ENCODE assay signal across 8 mouse cellular contexts in genomic region chr5:136116784-136117112, GRCm38 (mm10). TPM values are rescaled to one million over a fixed set of nuclear protein-coding genes. Genes with fewer than 3 reads are reported as not detected.
DNase-seq lines count a peak whose midpoint lies in the region; ATAC-seq and TF ChIP-seq lines count a peak whose summit lies in the region.

No protein-coding gene starts in this region.

- DNase-seq in cerebellum, adult 11 months: peak; percentile 40
- no peak for DNase-seq in cerebellum, adult 8-10 months
- no peak for DNase-seq in thymus, adult 2 months
- no peak for DNase-seq in thymus, postnatal 4 days
- DNase-seq in liver, embryonic 14.5 days (ENCODE audit: low read depth in 3 of 3, low spot score in 3 of 3): no peak
- no peak for DNase-seq in right cerebral cortex, adult 2 months (ENCODE audit: low spot score in 2 of 2)
- DNase-seq in ovary, postnatal 14 days (ENCODE audit: low spot score): no peak
- no peak for DNase-seq in Muller cell, postnatal 12 days (ENCODE audit: inconsistent ontology term)

- H3K36me3 ChIP-seq in thymus, adult 2 months (ENCODE audit: control insufficient read depth, insufficient read depth, low read length): peaks cover 8% of the 10 kb centered on the region; the same call in 1 of the 2 replicates
- H3K36me3 ChIP-seq in liver, embryonic 14.5 days (replicated peaks; ENCODE audit: control insufficient read depth, insufficient read depth, low read depth): peaks cover 19% of the 10 kb centered on the region

- no peak for TF ChIP-seq EP300 in liver, embryonic 14.5 days (IDR thresholded peaks at IDR 0.05; ENCODE audit: low read depth)

- peak overlapping the region; percentile 93 for H3K4me2 ChIP-seq in liver, embryonic 14.5 days (ENCODE audit: low read depth)

- TF ChIP-seq POLR2A in thymus, adult 2 months (IDR thresholded peaks at IDR 0.05; ENCODE audit: control insufficient read depth, extremely low read depth, insufficient read depth, low read length, poor library complexity): no peak

- H3K4me1 ChIP-seq in thymus, adult 2 months (replicated peaks; ENCODE audit: control insufficient read depth, insufficient read depth, low read length): peaks cover 11% of the 10 kb centered on the region
- H3K4me1 ChIP-seq in liver, embryonic 14.5 days (replicated peaks; ENCODE audit: control insufficient read depth in 2 of 2, insufficient read depth in 2 of 2, low read length in 1 of 2): peaks cover 3 to 13% of the 10 kb centered on the region in 2 experiments; a peak in 3 of 4 replicates

- H3K9me3 ChIP-seq in liver, embryonic 14.5 days (ENCODE audit: control insufficient read depth, low read length): no peaks in the 10 kb centered on the region

- WGBS in thymus, adult 2 months: under 1% methylated on average over 22 of the region's 22 CpGs
- WGBS in liver, embryonic 14.5 days (ENCODE audit: insufficient replicate concordance): 0% methylated on average over 22 of the region's 22 CpGs

- ATAC-seq in liver, embryonic 14.5 days (ENCODE audit: insufficient read depth): peak; percentile 78

- no peak overlapping the region for H3K27ac ChIP-seq in thymus, adult 2 months (ENCODE audit: control insufficient read depth, insufficient read depth, low read length)
- H3K27ac ChIP-seq in liver, embryonic 14.5 days: no peak overlapping the region

- H3K27me3 ChIP-seq in thymus, adult 2 months (ENCODE audit: control insufficient read depth, insufficient read depth, low read length): no peaks in the 10 kb centered on the region
- H3K27me3 ChIP-seq in liver, embryonic 14.5 days (ENCODE audit: control insufficient read depth, insufficient read depth, low read length): no peaks in the 10 kb centered on the region

- TF ChIP-seq CTCF in thymus, adult 2 months (IDR thresholded peaks at IDR 0.05; ENCODE audit: borderline replicate concordance, control insufficient read depth, extremely low read depth, insufficient read depth, low read length, poor library complexity): no peak
- TF ChIP-seq CTCF in liver, embryonic 14.5 days (IDR thresholded peaks at IDR 0.05; ENCODE audit: low read depth): no peak

- H3K4me3 ChIP-seq in thymus, adult 2 months (ENCODE audit: control insufficient read depth, insufficient read depth, low read length): peak overlapping the region; percentile 63
- peak overlapping the region; percentile 76 to 94 for H3K4me3 ChIP-seq in liver, embryonic 14.5 days (ENCODE audit: insufficient read depth in 1 of 2, low read depth in 2 of 2, low read length in 2 of 2)

- peak overlapping the region; percentile 65 for H3K9ac ChIP-seq in liver, embryonic 14.5 days (replicated peaks)

RNA-seq across cellular contexts. Expression of gene Polr2j, which starts 0.3 kb away (rescaled TPM):
- polyA plus RNA-seq in thymus, adult 2 months (2012; rRNA removed): 81.9 and 89.4 TPM in 2 replicates
- 94.0 and 101 TPM in 2 replicates for polyA plus RNA-seq in liver, embryonic 14.5 days (2012; rRNA removed)
- 160 and 167 TPM in 2 replicates for polyA plus RNA-seq in liver, embryonic 14.5 days (2014; fragmentation: Nextera tagmentation; extraction: Ambion mirVana)

RNA-seq across cellular contexts. Expression of gene Lrwd1, which starts 19.1 kb away (rescaled TPM):
- 136 and 138 TPM in 2 replicates for polyA plus RNA-seq in thymus, adult 2 months (2012; rRNA removed)
- 42.7 and 45.2 TPM in 2 replicates for polyA plus RNA-seq in liver, embryonic 14.5 days (2012; rRNA removed)
- polyA plus RNA-seq in liver, embryonic 14.5 days (2014; fragmentation: Nextera tagmentation; extraction: Ambion mirVana): 34.1 and 37.8 TPM in 2 replicates

RNA-seq across cellular contexts. Expression of gene Alkbh4, which starts 19.2 kb away (rescaled TPM):
- polyA plus RNA-seq in thymus, adult 2 months (2012; rRNA removed): 54.2 and 55.2 TPM in 2 replicates
- polyA plus RNA-seq in liver, embryonic 14.5 days (2012; rRNA removed): 8.2 and 9.6 TPM in 2 replicates
- polyA plus RNA-seq in liver, embryonic 14.5 days (2014; fragmentation: Nextera tagmentation; extraction: Ambion mirVana): 7.0 and 8.3 TPM in 2 replicates

RNA-seq across cellular contexts. Expression of gene Rasa4, which starts 33.0 kb away (rescaled TPM):
- polyA plus RNA-seq in thymus, adult 2 months (2012; rRNA removed): 30.9 and 37.5 TPM in 2 replicates
- polyA plus RNA-seq in liver, embryonic 14.5 days (2012; rRNA removed): 1.4 and 1.5 TPM in 2 replicates
- 0.85 and 0.93 TPM in 2 replicates for polyA plus RNA-seq in liver, embryonic 14.5 days (2014; fragmentation: Nextera tagmentation; extraction: Ambion mirVana)

RNA-seq across cellular contexts. Expression of gene Orai2, which starts 53.8 kb away (rescaled TPM):
- 276 and 292 TPM in 2 replicates for polyA plus RNA-seq in thymus, adult 2 months (2012; rRNA removed)
- 3.0 and 3.6 TPM in 2 replicates for polyA plus RNA-seq in liver, embryonic 14.5 days (2012; rRNA removed)
- 2.2 and 3.0 TPM in 2 replicates for polyA plus RNA-seq in liver, embryonic 14.5 days (2014; fragmentation: Nextera tagmentation; extraction: Ambion mirVana)
